Mouse (Mus musculus): ENCODE measurements around the gene Brd3os. TPM values are rescaled to one million over a fixed set of nuclear protein-coding genes. Genes with fewer than 3 reads are reported as not detected.

Gene Brd3os
- polyA plus RNA-seq, 1 experiment from 2014 or later: 18.4 TPM

DNA sequence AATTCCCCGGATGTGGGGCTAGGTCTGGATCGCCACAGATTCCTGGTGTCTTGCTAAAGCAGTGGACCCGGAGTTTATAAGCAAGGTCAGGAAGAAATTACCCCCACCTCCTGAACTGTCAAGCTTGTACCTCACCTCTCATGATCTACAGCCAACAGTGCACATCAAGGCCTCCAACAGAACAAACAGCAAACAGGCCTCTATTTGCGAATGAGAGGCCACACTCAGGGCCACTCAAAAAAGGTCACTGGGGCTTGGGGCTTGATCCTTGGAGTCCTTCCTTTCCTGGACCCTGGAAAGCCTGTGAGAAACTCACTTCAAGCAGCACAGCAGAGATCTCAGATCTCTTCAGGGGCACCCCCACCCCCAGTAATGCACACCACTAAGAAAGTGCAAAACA is 31.8 kb downstream of the Brd3os start:
- Histone ChIP-seq H3K27me3 (no peaks in the 10 kb centered on the region), H3K9me3 (no peaks in the 10 kb centered on the region), H3K9ac (peak overlapping the region; percentile 98), H3K4me3 (replicated peaks) (peak overlapping the region; percentile 96), H3K4me2 (peak overlapping the region; percentile 93), H3K36me3 (replicated peaks) (peaks cover 10% of the 10 kb centered on the region; the same call in 1 of the 2 replicates), H3K27ac (no peak overlapping the region), H3K4me1 (peaks cover 65% of the 10 kb centered on the region)
- 40% methylated on average over 4 of the region's 4 CpGs for WGBS
- no peak for ATAC-seq (ENCODE audit: low FRiP score)

DNA sequence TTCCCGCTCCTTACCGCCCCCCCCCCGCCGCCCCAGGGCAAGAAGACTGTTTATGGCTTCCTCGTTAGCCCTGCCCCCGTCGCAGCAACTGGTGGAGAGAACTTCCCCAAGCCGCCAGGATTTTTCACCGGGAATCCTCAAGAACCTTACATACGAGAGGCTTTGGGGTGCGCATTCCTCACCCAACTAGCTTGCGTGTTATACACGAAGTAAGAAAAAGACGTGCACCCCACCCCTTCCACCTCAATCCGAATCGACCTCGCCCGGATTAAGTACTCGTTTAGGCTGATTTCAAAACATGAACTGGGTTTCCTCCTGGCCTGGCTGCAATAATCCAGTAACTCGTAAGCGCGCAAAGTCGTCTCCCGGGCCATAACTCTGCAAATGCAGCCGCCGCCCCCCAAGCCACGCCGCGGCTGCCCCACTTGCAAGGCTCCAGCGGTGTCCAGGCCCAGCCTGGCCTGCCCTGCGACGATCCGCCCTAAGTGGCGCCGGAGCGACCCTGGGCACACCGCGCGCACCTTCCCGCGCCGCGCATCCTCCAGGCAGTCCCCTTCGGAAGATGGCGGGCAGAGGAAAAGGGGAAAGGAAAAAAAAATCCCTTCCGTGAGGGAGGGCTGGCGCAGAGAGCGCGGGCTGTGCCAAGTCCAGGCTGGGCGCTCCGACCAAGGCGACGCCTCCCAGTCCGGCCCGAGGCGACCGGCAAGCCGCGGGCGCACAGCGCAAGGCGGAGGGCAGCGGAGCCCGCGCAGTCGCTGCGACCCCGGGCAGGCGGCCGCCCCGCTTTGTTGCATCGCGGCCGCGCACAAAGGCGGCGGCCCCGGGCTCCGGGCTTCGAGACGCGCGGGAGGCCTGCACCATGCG is 32.7 kb downstream of the Brd3os start:
- peak; percentile 39 for ATAC-seq (ENCODE audit: low FRiP score)
- Histone ChIP-seq H3K4me2 (peak overlapping the region; percentile 93), H3K9me3 (no peaks in the 10 kb centered on the region), H3K36me3 (replicated peaks) (0 out of 2 replicates have a peak, but pooled peaks cover 10% of the 10 kb centered on the region), H3K4me1 (peaks cover 56% of the 10 kb centered on the region), H3K27me3 (no peaks in the 10 kb centered on the region), H3K4me3 (replicated peaks) (peak overlapping the region; percentile 96), H3K27ac (peak overlapping the region; percentile 99), H3K9ac (peak overlapping the region; percentile 98)
- WGBS: under 1% methylated on average over 67 of the region's 84 CpGs

DNA sequence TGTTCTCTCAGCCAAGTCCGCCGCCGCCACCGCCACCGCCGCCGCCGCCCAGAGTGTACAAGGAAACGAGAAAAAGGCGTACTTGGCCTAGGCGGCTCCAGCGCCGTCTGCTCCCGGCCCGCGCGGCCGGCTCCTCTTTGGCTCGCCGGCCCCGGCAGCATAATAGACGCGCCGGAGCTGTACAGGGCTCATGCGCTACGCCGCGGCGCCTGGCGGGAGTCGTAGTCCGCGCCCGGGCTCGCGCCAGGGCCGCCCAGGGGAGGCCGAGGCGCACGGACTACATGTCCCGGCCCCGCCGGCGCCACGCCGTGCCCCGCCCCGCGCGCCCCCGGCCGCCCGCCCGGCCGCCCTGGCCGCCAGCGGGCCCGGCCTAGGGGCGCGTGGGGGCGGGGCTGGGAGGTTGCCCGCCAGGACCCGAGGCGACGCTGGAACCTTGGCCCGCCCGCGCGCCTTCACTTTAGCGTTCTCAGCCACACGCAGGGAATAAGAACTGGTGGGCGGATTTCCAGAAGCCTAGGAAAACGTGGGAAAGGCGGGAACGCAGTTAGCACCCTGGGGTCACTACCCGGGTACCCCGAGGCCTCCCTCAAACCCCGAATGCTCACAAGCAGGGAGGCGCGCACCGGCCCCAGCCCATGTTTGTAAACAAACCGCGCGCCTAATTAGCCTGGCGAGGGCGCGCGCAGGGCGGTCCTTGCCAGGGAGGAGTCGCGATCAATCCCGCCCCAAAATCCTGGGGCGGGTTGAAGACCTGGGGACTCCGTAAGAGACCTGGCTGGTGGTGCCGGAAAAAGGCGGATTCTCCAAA is 33.6 kb downstream of the Brd3os start:
- H3K9me3 ChIP-seq: no peaks in the 10 kb centered on the region
- WGBS: under 1% methylated on average over 86 of the region's 96 CpGs
- ATAC-seq (ENCODE audit: low FRiP score): peak; percentile 99

DNA sequence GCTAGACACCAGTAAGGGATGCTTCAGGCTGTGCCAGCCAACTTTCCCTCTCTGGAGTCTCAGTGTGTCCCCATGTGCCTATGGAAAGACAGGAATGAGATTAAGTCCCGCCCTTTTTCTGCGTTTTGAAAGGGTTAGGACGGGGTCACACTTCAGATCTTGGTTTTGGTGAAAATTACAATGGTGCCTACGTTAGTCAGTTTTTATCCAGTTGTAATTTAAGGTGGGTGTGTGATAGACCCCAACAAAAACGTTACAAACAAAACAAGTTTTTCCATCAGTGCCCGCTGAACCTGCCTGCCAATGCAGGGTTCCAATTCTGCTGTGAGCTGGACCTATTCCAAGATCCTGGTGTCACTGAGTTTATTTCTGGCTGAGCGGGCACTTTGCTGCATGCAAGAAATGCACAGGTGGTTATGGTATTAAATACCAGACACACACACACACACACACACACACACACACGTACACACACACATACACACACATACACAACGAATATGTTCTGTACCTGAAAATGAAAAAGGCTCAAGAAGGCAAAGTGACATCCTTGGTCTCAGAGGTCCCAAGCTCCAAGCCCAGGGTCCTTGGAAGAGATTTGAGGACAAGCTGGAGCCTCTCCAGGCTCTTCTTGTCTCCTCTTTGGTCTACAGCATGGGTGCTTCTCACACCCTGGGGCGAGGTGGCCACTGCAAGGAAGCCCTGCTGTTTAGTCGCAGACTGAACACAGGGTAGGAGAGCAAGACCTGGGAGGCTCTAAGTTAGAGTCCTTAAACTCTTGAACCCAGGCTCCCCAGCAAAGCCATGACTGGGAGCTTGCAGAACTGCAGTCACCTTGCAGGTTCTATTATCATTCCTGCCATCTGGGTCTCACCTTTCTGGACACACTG is 34.4 kb downstream of the Brd3os start:
- ATAC-seq (ENCODE audit: low FRiP score): no peak
- Histone ChIP-seq H3K9me3 (no peaks in the 10 kb centered on the region), H3K36me3 (replicated peaks) (0 out of 2 replicates have a peak, but pooled peaks cover 3% of the 10 kb centered on the region), H3K4me3 (replicated peaks) (peak overlapping the region; percentile 96), H3K4me2 (peak overlapping the region; percentile 75), H3K4me1 (peaks cover 39% of the 10 kb centered on the region), H3K9ac (peak overlapping the region; percentile 62), H3K27ac (peak overlapping the region; percentile 88), H3K27me3 (no peaks in the 10 kb centered on the region)
- 28% methylated on average over 11 of the region's 11 CpGs for WGBS

More for the DNA sequence above, 33.6 kb downstream of the Brd3os start:
- no peaks in the 10 kb centered on the region for H3K27me3 ChIP-seq
- H3K4me2 ChIP-seq: peak overlapping the region; percentile 93
- peaks cover 48% of the 10 kb centered on the region for H3K4me1 ChIP-seq
- peak overlapping the region; percentile 98 for H3K9ac ChIP-seq
- H3K4me3 ChIP-seq (replicated peaks): peak overlapping the region; percentile 96
- H3K36me3 ChIP-seq (replicated peaks): 0 out of 2 replicates have a peak, but pooled peaks cover 10% of the 10 kb centered on the region
- H3K27ac ChIP-seq: peak overlapping the region; percentile 99

DNA sequence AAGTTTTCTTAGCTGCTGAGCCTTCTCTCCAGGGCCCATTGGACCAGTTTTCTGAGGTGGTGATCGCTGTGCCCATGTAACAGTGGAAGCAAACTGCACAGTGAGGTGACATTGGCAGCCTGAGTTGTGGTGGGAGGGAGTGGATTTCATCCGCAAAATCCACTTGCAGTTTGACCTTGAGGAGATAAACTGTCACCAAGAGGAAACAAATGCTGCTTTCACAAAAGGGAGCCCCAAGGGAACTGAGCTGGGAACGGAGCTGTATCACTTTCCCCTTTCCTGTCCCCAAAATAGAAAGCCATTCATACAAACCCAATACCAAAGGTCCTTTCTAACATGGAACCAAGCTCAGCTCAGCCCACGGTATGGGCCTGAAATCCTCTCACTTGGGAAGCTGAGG is 37.7 kb downstream of the Brd3os start:
- Histone ChIP-seq H3K27me3 (no peaks in the 10 kb centered on the region), H3K9me3 (no peaks in the 10 kb centered on the region), H3K9ac (no peak overlapping the region), H3K36me3 (replicated peaks) (no peaks in the 10 kb centered on the region), H3K4me2 (no peak overlapping the region), H3K4me1 (peaks cover 9% of the 10 kb centered on the region), H3K27ac (no peak overlapping the region), H3K4me3 (replicated peaks) (no peak overlapping the region)
- ATAC-seq (ENCODE audit: low FRiP score): no peak
- WGBS: 79% methylated on average over 4 of the region's 4 CpGs

DNA sequence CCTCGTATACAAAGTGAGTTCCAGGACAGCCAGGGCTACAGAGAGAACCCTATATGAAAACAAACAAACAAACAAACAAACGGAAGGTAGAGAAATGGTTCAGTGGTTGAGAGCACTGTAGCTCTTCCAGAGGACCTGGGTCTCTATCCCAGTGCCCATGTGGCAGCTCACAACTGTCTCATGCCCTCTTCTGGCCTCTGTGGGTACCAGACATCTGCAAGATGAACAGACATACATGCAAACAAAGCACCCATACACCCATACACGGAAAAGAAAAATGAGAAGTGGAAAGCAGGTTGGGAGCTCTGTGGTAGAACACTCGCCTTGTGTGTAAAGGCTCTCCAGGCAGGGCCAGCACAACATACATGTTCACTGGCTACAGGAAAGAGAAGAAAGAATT is 38.2 kb downstream of the Brd3os start:
- Histone ChIP-seq H3K36me3 (replicated peaks) (no peaks in the 10 kb centered on the region), H3K27me3 (no peaks in the 10 kb centered on the region), H3K9ac (no peak overlapping the region), H3K4me1 (peaks cover 9% of the 10 kb centered on the region), H3K9me3 (no peaks in the 10 kb centered on the region), H3K27ac (no peak overlapping the region), H3K4me3 (replicated peaks) (no peak overlapping the region), H3K4me2 (no peak overlapping the region)
- no peak for ATAC-seq (ENCODE audit: low FRiP score)
- 71% methylated on average over 4 of the region's 4 CpGs for WGBS

DNA sequence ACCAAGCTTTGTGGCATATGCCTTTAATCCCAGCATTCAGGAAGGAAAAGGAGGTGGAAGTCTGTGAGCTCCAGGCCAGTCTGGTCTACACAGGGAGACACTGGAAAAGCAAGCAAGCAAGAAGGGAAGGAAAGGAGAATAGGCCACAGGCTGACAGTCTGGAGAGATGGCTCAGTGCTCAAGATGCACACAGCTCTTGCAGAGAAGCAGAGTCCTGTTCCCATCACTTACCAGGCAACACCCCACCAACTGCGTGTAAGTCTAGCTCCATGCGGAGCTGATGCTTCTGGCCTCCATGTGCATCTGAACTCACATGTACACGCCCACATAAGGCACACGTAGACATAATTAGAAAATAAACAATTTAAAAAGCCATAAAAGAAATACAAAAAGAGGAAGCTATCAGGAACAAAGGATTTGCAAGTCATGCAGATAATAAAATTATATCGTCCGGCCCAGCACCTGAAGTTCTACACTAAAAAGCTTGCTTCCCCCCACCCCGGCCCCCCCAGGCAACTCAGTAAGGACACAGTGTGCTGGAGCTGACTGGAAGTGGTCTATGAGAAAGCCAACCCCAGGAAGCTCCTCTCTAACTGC is 40.2 kb downstream of the Brd3os start:
- H3K4me3 ChIP-seq (replicated peaks): no peak overlapping the region
- no peak overlapping the region for H3K9ac ChIP-seq
- H3K4me1 ChIP-seq: no peaks in the 10 kb centered on the region
- H3K9me3 ChIP-seq: no peaks in the 10 kb centered on the region
- no peaks in the 10 kb centered on the region for H3K27me3 ChIP-seq
- H3K36me3 ChIP-seq (replicated peaks): no peaks in the 10 kb centered on the region
- H3K27ac ChIP-seq: no peak overlapping the region
- no peak for ATAC-seq (ENCODE audit: low FRiP score)
- H3K4me2 ChIP-seq: no peak overlapping the region
- WGBS: 83% methylated on average over 7 of the region's 7 CpGs

DNA sequence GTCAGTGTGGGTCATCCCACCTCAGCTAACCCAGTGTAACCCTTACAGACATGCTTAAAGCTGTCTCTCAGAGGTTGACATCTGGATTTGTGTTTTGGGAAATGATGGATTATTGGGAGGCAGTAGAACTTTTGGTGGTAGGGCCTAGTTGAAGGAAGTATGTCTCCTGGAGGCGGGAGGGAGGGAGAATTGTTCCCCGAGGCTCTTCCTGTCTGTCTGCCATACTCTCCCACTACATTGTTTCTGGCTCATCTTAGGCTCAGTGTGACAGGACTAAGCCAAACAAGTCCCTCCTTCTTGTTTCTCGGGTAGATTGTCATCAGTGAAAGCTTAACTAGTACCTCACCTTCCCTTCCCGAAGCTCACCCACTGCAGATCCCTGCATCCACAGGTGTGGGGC is 44.6 kb downstream of the Brd3os start:
- Histone ChIP-seq H3K4me2 (no peak overlapping the region), H3K4me1 (no peaks in the 10 kb centered on the region), H3K36me3 (replicated peaks) (no peaks in the 10 kb centered on the region), H3K9ac (no peak overlapping the region), H3K4me3 (replicated peaks) (no peak overlapping the region), H3K9me3 (no peaks in the 10 kb centered on the region), H3K27me3 (no peaks in the 10 kb centered on the region), H3K27ac (no peak overlapping the region)
- ATAC-seq (ENCODE audit: low FRiP score): no peak
- 84% methylated on average over 4 of the region's 4 CpGs for WGBS

DNA sequence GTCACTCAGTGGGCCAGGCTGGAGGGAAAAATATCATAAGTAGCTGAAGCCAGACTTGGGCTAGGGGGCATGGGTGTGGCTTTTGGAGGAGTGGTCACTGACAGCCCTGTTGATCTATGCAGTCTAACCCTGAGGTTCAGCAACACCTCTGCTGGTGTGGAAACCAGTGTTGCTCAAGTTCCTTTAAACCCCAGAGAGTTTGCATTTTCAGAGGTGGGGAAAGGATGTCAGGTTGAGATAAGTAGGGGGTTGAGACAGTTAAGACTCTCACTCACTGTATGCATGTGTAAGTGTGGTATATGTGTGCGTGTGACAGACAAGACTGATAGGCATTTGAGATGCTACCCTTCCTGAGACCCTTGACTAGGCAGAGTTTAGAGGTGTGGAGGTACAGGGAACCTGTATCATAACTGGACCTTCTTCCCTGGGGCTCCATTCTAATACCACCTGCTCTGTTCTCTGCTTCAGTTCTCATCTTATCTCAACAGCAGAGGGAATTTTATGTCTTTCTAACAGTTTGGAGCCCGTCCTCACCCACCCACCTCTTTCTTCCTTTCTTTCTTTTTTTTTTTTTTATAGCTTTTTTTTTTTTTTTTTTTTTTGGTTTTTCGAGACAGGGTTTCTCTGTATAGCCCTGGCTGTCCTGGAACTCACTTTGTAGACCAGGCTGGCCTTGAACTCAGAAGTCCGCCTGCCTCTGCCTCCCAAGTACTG is 45.4 kb downstream of the Brd3os start:
- Histone ChIP-seq H3K4me1 (no peaks in the 10 kb centered on the region), H3K9me3 (no peaks in the 10 kb centered on the region), H3K4me3 (replicated peaks) (no peak overlapping the region), H3K4me2 (no peak overlapping the region), H3K27me3 (no peaks in the 10 kb centered on the region), H3K9ac (no peak overlapping the region), H3K27ac (no peak overlapping the region), H3K36me3 (replicated peaks) (no peaks in the 10 kb centered on the region)
- no peak for ATAC-seq (ENCODE audit: low FRiP score)
- WGBS: 84% methylated on average over 3 of the region's 4 CpGs

DNA sequence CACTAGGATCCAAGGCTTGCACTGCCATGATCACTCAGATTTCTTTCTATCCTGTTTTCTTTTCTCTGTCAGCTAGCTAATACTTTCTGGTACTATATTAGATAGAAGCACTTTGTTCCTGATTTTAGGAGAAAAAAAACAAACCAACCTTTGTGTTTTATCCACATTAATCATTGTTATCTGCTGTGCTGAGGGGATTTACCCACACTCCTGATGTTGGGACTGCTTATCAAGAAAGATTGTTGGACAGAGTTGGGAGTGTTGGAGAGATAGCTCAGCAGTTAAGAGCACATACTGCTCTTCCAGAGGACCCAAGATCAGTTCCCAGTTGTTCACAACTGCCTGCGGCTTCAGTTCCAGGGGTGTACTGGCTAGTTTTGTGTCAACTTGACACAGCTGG is 46.2 kb downstream of the Brd3os start:
- ATAC-seq (ENCODE audit: low FRiP score): no peak
- WGBS: 94% methylated on average over 1 of the region's 1 CpGs
- no peaks in the 10 kb centered on the region for H3K36me3 ChIP-seq (replicated peaks)

DNA sequence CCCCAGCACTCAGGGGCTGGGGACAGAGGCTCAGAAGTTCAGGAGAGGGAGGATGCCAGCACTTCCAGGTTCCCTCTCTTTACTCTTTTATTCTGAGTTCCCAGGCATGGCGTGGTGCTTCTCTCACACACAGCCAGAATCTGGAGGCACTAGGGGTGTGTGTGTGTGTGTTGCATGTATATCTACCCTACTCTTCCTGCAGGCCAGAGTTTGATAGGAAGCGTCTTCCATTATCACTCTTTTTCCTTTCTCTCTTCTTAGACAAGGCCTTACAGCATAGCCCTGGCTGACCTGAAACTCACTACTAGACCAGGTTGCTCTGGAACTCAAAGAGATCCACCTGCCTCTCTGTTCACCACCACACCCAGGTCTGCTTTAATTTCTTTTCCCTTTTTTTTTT is 48.8 kb downstream of the Brd3os start:
- Histone ChIP-seq H3K9me3 (0 out of 2 replicates have a peak, but pooled peaks cover 2% of the 10 kb centered on the region), H3K4me2 (no peak overlapping the region), H3K27me3 (no peaks in the 10 kb centered on the region), H3K27ac (no peak overlapping the region), H3K4me1 (peaks cover 3% of the 10 kb centered on the region; the same call in 1 of the 2 replicates), H3K36me3 (replicated peaks) (no peaks in the 10 kb centered on the region), H3K9ac (no peak overlapping the region), H3K4me3 (replicated peaks) (no peak overlapping the region)
- WGBS: 78% methylated on average over 2 of the region's 2 CpGs
- no peak for ATAC-seq (ENCODE audit: low FRiP score)

More for the DNA sequence above, 46.2 kb downstream of the Brd3os start:
- Histone ChIP-seq H3K27ac (no peak overlapping the region), H3K9me3 (no peaks in the 10 kb centered on the region), H3K9ac (no peak overlapping the region), H3K4me2 (no peak overlapping the region), H3K4me1 (no peaks in the 10 kb centered on the region), H3K27me3 (no peaks in the 10 kb centered on the region), H3K4me3 (replicated peaks) (no peak overlapping the region)
